Mouse (Mus musculus) retina, embryonic 14.5 days (tissue): ENCODE measurements around the gene Lrrtm3.
A peak's percentile ranks its signal among the peaks of the same experiment; 100 is the strongest.

Experiments
- DNase-seq: peaks from one replicate; pipeline ENCODE4 v3.0.0-alpha.2; 2015; ENCODE audit warnings: low spot score

Gene Lrrtm3

DNA sequence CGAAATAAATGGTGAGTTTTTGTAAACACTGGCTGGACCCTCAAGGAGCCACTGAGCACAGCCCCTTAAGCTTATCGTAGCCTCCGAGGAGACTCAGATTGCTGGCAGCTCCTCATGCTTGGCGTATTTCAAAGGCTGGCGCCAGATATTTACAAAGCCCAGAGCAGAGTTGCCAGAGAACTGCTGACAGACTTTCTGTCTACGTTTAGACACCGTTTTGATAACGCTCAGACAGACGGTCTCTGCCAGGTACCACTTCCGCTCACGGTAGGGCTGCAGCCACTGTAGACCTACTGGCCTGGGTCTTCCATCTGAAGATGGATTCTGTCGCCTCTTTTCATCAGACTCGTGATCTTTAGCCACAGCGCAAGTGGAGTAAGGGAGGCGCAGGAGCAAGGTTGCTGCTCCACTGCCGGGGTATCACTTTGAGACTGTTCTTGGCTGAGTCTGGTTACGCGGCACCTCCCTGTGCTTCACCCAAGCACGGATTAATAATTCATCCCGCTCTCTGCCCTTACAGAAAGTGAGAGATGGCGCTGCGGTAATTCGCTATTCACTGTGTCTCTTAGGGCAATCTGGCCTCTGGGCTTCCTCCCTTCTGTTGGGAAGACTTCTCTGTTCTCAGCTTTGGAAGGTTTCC is 203.5 kb downstream of the Lrrtm3 start:
- no peak for DNase-seq

DNA sequence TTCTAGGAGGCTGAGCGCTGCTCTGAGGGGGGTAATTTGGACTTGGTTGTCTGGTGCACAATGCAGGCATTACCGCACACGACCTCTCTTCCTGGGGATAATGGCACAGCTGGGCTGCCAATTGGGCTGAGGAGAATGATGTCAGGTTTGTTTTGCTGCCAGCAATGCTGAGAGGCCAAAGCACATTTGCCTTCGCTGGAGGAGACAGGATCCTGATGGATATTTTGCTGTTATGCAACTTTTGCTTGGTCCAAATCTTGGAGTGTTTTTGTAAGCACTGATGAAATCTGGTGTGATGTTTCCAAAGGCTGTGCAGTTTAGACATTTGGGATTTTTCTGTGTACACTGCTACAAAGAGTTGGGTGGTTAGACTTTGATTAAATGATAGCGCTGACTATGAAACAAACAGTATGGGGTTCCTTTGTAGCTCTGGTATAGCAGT is 209.6 kb downstream of the Lrrtm3 start:
- peak; percentile 26 for DNase-seq
